Mouse (Mus musculus) heart, embryonic 10.5 days (tissue): ENCODE measurements around the gene Fam83g. TPM values are rescaled to one million over a fixed set of nuclear protein-coding genes. Genes with fewer than 3 reads are reported as not detected.
A peak's percentile ranks its signal among the peaks of the same experiment; 100 is the strongest.

ENCODE experiments used
- DNase-seq: peaks from one replicate; pipeline ENCODE4 v3.0.0-alpha.2; 2017; ENCODE audit warnings: low spot score
- H3K27ac ChIP-seq: fragments of 300-500 bp; sonication (generic); 2 replicates; pipeline ENCODE4 v1.5.1; 2016; ENCODE audit warnings: mild to moderate bottlenecking
- H3K27me3 ChIP-seq: fragments of 300-500 bp; sonication (generic); 2 replicates; pipeline ENCODE4 v1.6.1; 2016; ENCODE audit warnings: mild to moderate bottlenecking; ENCODE audit not compliant: poor library complexity, insufficient read depth, severe bottlenecking
- H3K36me3 ChIP-seq: fragments of 300-500 bp; sonication (generic); 2 replicates; pipeline ENCODE4 v1.6.1; 2016; ENCODE audit warnings: mild to moderate bottlenecking, moderate library complexity
- H3K4me1 ChIP-seq: fragments of 300-500 bp; sonication (generic); 2 replicates; pipeline ENCODE4 v1.6.1; 2016; ENCODE audit warnings: mild to moderate bottlenecking
- H3K4me3 ChIP-seq: fragments of 300-500 bp; sonication (generic); 2 replicates; pipeline ENCODE4 v1.5.1; 2016; ENCODE audit warnings: mild to moderate bottlenecking, moderate library complexity
- H3K9me3 ChIP-seq: fragments of 300-500 bp; sonication (generic); 2 replicates; pipeline ENCODE4 v1.6.1; 2016; ENCODE audit warnings: mild to moderate bottlenecking, moderate library complexity
- WGBS: fragments of 180-500 bp; shearing (Covaris S2); methylation state at CpG from one replicate; pipeline ENCODE4 v1.1.7; 2016; 5-methylcytosine and 5-hydroxymethylcytosine counted together
- polyA plus RNA-seq: library from polyadenylated mRNA; unstranded; fragments of >200 nt; fragmentation: Nextera tagmentation; extraction: Ambion mirVana; gene quantifications from 2 replicates; pipeline ENCODE4 v1.2.1, GENCODE M21; 2016

Gene Fam83g
- polyA plus RNA-seq, 1 experiment from 2014 or later = 3.2 TPM

DNA sequence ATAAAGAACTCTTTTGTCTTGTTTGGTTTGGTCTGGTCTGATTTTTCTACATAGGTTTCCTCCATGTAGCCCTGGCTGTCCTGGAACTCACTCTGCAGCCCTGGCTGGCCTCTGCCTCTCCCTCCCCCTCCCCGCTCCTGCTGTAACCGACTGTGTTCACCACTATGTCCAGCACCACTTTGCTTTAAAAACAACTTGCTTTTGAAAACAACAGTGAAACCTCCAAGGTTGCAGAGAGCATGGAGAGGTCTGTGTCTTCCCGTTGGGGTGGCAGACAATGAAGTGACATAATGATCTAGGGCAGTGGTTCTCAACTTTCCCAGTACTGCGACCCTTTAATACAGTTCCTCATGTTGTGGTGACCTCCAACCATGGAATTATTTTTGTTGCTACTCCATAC, 28.2 kb upstream of the Fam83g start:
- Histone ChIP-seq H3K4me1 (peaks cover 26% of the 10 kb centered on the region), H3K36me3 (no peaks in the 10 kb centered on the region), H3K4me3 (no peak overlapping the region), H3K27ac (no peak overlapping the region), H3K9me3 (no peaks in the 10 kb centered on the region), H3K27me3 (no peaks in the 10 kb centered on the region; the same call in 1 of the 2 replicates)
- WGBS = 57% methylated on average over 4 of the region's 4 CpGs
- no peak for DNase-seq

DNA sequence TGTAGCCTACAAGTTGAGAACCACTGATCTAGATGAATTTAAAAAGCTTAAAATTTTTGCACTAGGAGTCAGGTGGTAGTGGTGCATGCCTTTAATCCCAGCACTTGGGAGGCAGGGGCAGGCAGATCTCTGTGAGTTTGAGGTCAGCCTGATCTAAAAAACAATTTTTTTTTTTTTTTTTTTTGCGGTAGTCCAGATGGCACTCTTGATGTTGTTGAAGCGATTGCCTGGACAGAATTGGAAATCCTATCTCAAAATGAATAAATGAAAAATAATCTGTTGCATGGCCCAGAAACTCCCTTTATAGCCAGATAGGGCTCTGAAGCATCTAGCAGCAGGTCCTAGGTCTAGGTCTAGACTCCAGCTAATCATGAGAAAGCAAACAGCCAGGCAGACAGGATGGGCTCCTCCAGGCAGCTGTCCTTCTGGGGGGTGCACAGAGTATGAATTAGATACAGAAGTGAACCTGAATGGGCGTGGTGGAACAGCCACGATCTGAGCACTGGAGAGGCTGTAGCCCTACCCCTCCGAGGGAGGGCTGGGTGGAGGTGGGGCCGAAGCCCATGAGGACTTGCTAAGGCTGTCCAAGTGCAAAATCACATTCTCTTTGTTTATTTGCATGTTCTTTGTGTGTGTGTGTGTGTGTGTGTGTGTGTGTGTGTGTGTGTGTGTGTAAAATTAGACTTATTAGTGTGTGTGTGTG, 27.6 kb upstream of the Fam83g start:
- no peaks in the 10 kb centered on the region for H3K9me3 ChIP-seq
- 74% methylated on average over 6 of the region's 6 CpGs for WGBS
- H3K36me3 ChIP-seq = no peaks in the 10 kb centered on the region
- no peak for DNase-seq
- no peaks in the 10 kb centered on the region; the same call in 1 of the 2 replicates for H3K27me3 ChIP-seq
- H3K27ac ChIP-seq = no peak overlapping the region
- H3K4me1 ChIP-seq = peaks cover 26% of the 10 kb centered on the region
- H3K4me3 ChIP-seq = no peak overlapping the region

DNA sequence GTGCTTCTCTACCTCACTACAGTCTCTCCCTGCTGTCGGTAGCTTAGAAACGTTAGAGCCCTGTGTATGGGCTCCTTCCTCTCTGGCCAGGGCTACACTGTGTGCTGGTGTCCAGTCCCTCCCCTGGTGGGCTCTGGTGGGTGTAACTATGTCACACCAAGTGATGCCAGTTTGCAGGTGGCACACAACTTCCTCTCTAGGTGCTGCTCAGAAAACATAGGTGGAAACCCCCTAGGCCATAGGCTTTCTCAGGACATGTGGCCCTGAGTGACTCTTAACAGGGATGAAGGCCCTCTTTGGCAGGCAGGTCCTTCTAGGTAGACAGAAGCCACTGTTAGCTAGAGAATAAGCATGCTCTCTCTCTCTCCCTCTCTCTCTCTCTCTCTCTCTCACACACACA, 26.5 kb upstream of the Fam83g start:
- DNase-seq = no peak
- Histone ChIP-seq H3K27ac (no peak overlapping the region), H3K27me3 (no peaks in the 10 kb centered on the region; the same call in 1 of the 2 replicates), H3K4me3 (no peak overlapping the region), H3K36me3 (no peaks in the 10 kb centered on the region), H3K4me1 (peaks cover 26% of the 10 kb centered on the region), H3K9me3 (no peaks in the 10 kb centered on the region)
- WGBS = 61% methylated on average over 2 of the region's 2 CpGs

DNA sequence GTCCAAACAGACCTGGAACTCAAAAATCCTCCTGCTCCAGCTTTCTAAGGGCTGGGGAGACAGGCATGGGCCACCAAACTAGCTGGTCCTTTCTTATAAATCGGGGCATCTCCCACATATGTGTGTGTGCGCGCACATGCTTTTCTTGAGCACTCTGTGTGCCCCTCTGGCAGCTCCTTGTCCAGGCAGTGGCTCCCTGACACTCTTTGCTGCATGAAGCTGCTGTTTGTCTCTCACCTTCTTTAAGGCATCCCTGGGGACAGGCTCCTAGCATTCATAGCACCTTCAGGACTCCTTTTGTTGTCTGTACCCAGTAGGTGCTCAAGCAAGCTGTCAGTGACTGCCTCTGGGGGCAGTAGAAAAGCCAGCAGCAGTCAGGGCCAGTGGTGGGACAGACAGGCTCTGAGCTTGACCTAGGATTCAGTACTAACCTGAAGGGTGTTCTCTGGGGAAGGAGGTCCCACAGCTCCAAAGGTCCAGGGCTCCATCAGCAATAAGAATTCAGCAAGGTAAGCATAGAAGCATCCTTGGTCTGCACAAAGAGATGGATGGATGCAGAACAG, 25.4 kb upstream of the Fam83g start:
- H3K4me3 ChIP-seq = no peak overlapping the region
- H3K27me3 ChIP-seq = no peaks in the 10 kb centered on the region; the same call in 1 of the 2 replicates
- H3K9me3 ChIP-seq = no peaks in the 10 kb centered on the region
- H3K36me3 ChIP-seq = no peaks in the 10 kb centered on the region
- no peak overlapping the region for H3K27ac ChIP-seq
- H3K4me1 ChIP-seq = peaks cover 22% of the 10 kb centered on the region
- DNase-seq = no peak
- WGBS = 86% methylated on average over 3 of the region's 3 CpGs

DNA sequence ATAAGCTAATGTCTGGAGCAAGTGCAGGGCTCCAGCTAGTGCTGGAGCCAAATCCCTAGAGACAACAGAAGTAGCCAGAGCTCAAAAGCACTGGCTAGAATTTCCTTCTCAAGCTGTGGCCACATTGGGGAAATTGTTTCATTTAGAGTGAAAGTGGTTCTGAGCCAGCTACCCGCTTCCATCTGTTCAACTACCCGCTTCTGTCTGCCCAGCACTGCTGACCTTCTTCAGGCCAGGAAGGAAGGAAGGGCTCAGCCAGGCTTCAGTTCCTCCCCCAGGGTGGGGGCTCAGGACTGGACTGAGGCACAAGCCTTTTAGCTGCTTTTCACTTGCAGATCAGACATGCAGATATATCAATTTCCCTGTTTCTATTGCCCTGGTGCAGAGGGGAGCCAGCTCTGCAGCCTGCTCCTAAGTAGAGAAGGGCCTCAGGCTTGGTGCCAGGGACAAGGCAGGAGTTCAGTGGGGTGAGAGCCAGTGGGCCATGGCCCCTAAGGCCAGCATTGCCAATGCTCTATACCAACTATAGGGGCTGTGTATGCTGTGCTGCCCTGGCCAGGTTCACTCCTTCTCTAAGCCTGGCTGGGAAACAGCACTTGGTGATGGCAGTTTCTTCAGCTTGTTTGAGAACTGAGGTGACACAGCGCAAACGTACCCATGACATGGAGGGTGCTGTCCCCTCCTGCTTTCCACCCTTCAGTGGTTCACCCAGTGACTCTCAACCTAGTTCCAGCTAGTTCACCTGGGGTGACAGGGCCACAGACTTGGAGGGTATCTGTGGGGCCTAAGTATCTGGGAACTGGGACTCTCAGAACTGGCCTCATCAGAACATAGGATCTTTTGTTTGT, 24.7 kb upstream of the Fam83g start:
- WGBS = 63% methylated on average over 4 of the region's 4 CpGs
- Histone ChIP-seq H3K36me3 (no peaks in the 10 kb centered on the region), H3K4me1 (peaks cover 22% of the 10 kb centered on the region), H3K27ac (no peak overlapping the region), H3K4me3 (no peak overlapping the region), H3K9me3 (no peaks in the 10 kb centered on the region), H3K27me3 (no peaks in the 10 kb centered on the region; the same call in 1 of the 2 replicates)
- DNase-seq = no peak

DNA sequence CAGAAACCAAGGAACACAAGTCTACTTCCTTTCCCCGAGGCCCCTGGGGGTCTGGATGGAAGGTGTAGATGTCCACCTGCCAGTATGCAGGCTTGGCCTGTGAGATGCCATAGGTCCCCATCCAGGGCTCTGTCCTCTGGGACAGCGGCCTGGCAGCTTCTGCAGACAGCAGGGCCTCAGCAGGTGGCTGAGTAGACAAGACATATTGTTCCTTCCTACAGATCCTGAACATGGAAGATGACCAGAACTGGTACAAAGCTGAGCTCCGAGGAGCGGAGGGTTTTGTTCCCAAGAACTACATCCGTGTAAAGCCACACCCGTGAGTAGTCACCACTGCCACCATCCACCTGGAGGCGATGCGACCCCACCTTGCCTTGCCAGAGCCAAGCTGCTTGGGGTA, 23.9 kb upstream of the Fam83g start:
- no peaks in the 10 kb centered on the region for H3K9me3 ChIP-seq
- no peak overlapping the region for H3K4me3 ChIP-seq
- no peaks in the 10 kb centered on the region for H3K36me3 ChIP-seq
- peaks cover 17% of the 10 kb centered on the region for H3K4me1 ChIP-seq
- no peak for DNase-seq
- no peak overlapping the region for H3K27ac ChIP-seq
- no peaks in the 10 kb centered on the region; the same call in 1 of the 2 replicates for H3K27me3 ChIP-seq
- 87% methylated on average over 8 of the region's 8 CpGs for WGBS

DNA sequence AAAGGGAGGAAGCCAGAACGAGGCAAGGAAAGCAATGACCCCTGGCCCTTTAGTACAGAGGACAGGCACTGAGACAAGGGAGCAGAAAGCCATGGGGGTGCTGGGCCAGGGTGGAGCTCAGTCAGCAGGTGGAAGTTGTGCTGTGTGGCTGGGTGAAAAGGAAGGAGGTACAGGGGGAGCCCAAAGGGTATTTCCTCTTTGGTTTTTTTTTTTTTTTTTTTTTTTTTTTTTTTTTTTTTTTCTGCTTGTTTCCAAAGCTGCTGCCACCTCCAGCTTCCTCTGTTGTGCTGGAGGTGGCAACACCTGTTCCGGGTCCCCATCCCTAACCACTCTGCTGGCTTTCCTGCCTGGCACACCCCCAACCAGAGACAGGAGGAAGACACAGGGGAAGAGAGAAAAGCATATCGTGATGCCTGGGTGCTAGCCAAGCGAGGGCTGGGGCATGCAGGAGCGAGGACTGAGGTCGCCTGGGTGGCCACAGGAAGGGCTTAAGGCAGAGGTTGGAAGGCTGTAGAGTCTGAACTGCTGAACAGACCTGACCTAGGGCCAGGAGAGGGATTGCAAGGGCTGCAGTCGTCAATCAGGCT, 23.0 kb upstream of the Fam83g start:
- Histone ChIP-seq H3K9me3 (no peaks in the 10 kb centered on the region), H3K36me3 (no peaks in the 10 kb centered on the region), H3K4me3 (no peak overlapping the region), H3K27me3 (no peaks in the 10 kb centered on the region; the same call in 1 of the 2 replicates), H3K4me1 (peaks cover 24% of the 10 kb centered on the region), H3K27ac (no peak overlapping the region)
- 62% methylated on average over 7 of the region's 7 CpGs for WGBS
- DNase-seq = no peak

DNA sequence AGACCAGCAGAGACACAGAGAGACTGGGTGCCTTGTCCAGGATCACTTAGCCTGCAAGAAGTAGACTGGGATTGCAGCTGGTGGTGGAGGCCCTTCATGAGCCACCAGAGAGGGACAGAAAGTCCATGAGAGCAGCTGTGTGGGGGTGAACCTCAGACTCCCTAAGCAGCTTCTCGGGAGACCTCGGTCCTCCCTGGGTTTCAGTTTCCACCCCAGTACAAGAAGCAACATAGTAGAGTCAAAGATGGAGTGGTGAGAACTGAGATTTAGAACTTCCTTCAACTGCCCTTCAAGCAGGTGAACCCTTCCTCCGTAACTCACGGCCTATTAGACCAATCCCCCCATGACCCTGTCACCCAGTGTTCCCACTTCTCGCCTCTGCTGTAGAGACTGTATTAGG, 21.7 kb upstream of the Fam83g start:
- Histone ChIP-seq H3K4me1 (peaks cover 21% of the 10 kb centered on the region), H3K27me3 (peaks cover 5% of the 10 kb centered on the region), H3K9me3 (no peaks in the 10 kb centered on the region), H3K4me3 (no peak overlapping the region), H3K36me3 (no peaks in the 10 kb centered on the region), H3K27ac (no peak overlapping the region)
- DNase-seq = no peak
- 87% methylated on average over 5 of the region's 5 CpGs for WGBS

DNA sequence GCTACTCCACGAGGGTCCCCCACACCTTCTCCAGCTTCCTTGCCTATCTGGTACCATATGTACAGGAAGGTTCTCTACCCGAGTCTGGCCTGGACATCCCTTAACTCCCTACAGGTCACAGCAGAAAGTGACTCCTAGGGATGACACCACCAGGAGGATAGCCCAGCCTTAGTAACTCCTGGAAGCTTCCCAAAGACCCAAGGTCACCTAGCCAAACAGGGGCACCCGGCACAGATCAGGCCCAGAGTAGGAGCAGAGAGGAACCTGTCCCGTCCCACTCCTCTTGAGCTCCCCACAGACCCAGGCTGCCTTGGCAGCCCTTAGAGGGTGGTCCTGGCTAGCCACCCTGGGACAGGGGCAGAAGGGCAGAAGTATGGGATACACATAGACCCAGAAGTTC, 18.5 kb upstream of the Fam83g start:
- Histone ChIP-seq H3K4me1 (0 out of 2 replicates have a peak, but pooled peaks cover 14% of the 10 kb centered on the region), H3K27ac (0 out of 2 replicates have a peak overlapping the region, but pooled peaks have one; percentile 4), H3K36me3 (no peaks in the 10 kb centered on the region), H3K4me3 (no peak overlapping the region), H3K9me3 (no peaks in the 10 kb centered on the region), H3K27me3 (peaks cover 19% of the 10 kb centered on the region)
- DNase-seq = no peak
- WGBS = 77% methylated on average over 4 of the region's 4 CpGs

DNA sequence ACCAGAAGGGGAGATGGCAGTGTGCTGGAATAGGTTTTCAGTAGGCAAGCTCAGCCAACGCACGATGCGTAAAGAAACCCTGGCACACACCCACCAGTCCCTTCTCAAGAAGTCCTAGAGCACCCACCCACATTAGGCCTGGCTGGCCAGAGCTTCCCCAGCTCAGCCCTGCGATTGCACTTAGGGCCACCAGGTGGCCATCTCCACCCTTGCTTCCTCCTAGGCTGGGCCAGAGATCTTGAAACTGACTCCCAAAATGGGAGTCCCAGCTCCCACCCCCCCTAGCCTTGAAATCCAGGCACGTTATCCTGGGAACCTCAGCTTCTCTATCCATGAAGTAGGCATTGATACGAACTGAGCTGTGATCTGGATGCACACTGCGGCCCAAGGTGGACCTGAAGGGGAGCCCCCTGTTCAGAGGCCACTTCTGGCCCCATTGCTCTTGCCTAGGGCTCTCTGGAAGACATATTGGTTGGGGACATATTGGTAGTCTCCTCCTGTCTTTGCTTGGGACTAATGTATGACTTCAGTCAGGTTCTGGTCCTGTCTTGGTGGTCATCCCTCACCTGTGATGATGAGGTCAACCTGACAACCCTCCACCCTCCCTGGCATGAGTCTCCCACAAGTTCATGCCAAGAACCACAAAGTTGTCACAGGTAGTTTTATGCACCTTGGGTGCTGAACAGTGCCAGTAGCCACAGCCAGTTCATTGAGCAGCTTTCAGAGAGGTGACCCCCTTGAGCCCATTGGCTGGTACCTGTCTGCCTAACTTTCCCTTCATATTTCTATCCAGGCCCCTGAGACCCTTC, 17.7 kb upstream of the Fam83g start:
- peaks cover 24% of the 10 kb centered on the region for H3K27me3 ChIP-seq
- H3K36me3 ChIP-seq = no peaks in the 10 kb centered on the region
- 0 out of 2 replicates have a peak, but pooled peaks cover 14% of the 10 kb centered on the region for H3K4me1 ChIP-seq
- H3K4me3 ChIP-seq = no peak overlapping the region
- H3K9me3 ChIP-seq = no peaks in the 10 kb centered on the region
- DNase-seq = no peak
- 0 out of 2 replicates have a peak overlapping the region, but pooled peaks have one; percentile 4 for H3K27ac ChIP-seq
- 41% methylated on average over 7 of the region's 7 CpGs for WGBS

DNA sequence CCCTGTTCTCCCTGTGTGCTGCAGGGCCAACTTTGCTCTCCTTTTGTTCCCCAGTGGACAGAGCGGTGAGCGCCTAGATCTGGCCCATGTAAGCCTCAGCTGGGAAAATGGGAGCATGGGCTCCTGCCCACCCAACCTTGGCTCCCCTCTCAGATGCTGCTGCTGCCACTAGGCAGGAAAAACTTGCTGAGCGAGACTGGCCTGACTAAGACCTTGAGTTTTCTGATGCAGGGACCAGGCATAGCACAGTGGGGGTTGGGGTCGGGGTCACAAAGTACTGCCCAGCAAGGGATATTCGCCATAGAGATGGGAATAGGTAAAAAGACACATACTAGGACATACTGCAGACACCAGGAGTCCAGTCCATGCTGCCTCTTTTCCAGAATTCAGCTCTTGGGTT, 16.6 kb upstream of the Fam83g start:
- Histone ChIP-seq H3K4me1 (peaks cover 24% of the 10 kb centered on the region), H3K27me3 (peaks cover 33% of the 10 kb centered on the region), H3K36me3 (no peaks in the 10 kb centered on the region), H3K4me3 (no peak overlapping the region), H3K9me3 (no peaks in the 10 kb centered on the region), H3K27ac (no peak overlapping the region)
- DNase-seq = no peak
- 90% methylated on average over 5 of the region's 5 CpGs for WGBS

DNA sequence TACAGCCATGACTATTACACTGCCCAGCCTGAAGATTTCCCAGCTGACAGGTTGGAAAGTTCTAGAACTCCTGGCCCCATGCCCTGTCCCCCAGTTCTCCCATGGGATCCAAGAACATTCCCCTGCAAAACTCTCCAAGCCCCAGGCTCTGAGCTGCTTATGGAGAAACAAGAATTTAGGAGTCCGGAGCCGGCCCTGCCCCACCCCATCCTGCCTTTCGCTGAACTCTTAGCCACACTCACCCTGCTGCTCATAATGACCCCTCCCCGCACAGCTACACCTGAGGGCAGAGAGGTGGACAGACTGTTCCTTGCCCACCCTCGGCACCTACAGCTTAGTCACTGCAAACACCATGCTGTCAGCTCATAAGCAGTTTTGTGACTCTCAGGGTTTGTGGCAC, 16.1 kb upstream of the Fam83g start:
- Histone ChIP-seq H3K27ac (no peak overlapping the region), H3K27me3 (peaks cover 38% of the 10 kb centered on the region), H3K9me3 (no peaks in the 10 kb centered on the region), H3K4me1 (peaks cover 24% of the 10 kb centered on the region), H3K4me3 (no peak overlapping the region), H3K36me3 (no peaks in the 10 kb centered on the region)
- DNase-seq = no peak
- 83% methylated on average over 5 of the region's 5 CpGs for whole genome bisulfite sequencing
